Mouse (Mus musculus) liver (tissue): Measurements from ENCODE around the gene Cep104.

Source experiments
- DNase-seq: peaks from one replicate; pipeline ENCODE4 v3.0.0-alpha.2; 2020; ENCODE audit warnings: mixed read lengths

The Cep104 gene

DNA sequence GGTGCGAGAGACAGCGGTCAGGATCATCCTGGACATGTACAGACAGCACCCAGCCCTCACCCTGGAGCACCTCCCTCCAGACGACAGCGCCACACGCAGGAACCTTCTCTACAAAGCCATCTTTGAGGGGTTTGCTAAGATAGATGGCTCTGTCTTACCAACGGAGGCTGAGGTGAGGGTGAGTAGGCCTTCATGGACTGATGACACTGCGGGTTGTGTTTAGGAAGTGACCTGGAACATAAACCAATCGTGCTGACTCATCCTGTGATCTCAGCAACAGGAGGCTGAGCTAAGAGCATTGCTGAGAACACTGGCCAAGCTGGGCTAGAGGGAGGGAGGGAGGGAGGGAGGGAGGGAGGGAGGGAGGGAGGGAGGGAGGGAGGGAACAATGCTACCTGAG, 18.5 kb downstream of the Cep104 start:
- DNase-seq: no peak

DNA sequence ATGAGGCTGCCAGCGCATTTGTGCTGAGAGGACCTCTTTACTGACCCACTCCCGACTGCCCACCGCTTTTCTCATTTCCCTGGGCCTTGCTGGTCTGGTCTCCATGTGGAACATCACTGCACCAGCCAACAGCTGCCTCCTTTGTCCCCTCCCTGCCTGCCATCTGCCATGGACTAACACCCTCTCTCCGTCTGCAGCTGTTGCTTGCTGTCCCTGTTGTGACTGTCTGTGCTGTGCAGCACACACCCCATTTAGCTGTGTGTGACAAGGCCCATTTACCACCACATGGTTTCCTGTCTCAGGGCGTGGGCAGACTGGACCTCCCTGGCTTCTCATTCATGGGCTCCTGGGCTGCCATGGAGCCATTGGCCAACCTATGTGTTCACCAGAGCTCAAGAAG, 30.5 kb downstream of the Cep104 start:
- no peak for DNase-seq

- DNase-seq: no peak
Observed at GRCm38 (mm10) chr4:154006264-154006663, 31.3 kb downstream of the Cep104 start.

DNA sequence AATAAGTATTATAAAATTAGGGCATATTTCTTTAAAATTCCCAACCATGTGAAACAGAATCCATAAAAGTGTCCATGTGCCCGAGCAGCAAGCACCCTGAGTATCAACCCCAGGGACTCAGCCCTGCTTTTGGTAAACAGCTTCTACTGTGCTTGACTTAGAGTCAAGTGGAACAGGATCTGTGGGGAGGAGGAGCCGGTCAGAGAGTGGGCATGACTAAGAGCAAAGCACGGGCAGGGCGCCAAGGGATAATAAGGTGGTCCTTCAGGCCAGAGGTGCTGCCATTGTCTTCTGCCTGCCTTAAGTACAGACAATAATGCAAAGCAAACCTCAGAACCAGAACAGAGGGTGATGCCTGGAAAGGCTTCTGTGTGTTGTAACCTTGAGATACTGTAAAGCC, 32.8 kb downstream of the Cep104 start:
- DNase-seq: no peak

DNA sequence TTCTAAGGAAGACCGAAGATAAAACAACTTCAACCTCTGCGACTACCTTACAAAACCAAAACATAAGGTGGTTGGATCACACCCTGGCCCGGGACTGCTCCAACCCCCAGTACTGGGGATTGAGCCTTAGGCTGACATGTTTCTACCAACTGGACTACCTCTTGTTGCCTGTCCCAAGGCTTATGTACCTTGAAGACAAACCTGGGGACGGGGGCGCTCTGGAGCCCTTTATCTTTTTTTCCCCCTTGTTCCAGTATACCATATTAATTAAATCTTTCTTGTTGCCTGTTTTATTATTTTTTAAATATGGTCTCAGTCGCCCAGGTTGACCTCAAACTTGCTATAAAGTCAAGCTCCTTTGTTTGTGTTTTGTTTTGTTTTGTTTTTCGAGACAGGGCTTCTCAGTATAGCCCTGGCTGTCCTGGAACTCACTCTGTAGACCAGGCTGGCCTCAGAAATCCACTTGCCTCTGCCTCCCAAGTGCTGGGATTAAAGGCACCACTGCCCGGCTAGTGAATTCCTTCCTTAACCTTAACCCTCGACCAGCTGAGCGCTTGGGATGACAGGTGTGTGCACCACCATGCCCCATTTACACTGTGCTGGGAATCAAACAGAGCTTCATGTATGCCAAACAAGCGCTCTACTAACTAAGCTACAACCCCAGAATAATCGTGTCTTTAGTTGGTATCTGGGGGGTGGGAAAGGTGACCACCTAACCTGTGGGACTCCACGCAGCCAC, 36.1 kb downstream of the Cep104 start:
- DNase-seq: no peak

GRCm38 (mm10) chr4:154011646-154012089, 36.7 kb downstream of the Cep104 start, which contains the start of gene Lrrc47:
Lrrc47 (plus strand) TSS chr4:154011731.
- DNase-seq: peak; percentile 84

GRCm38 (mm10) chr4:154012132-154012882, 37.3 kb downstream of the Cep104 start:
- DNase-seq: no peak

- DNase-seq: no peak
Observed at GRCm38 (mm10) chr4:154015476-154015875, 40.5 kb downstream of the Cep104 start.

DNA sequence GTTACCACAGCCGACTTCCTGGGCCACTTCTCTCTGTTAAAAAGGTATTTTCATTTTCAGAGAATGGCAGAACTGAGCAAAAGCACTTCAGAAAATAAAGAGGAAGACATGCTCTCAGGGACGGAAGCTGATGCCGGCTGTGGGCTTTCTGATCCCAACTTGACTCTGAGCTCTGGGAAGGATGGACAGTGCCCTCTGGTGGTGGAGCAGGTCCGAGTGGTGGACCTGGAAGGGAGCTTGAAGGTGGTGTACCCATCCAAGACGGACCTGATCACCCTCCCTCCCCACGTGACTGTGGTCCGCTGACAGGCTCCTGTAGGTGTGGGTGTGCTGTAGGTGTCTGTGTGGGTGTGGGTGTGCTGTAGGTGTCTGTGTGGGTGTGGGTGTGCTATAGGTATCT, 44.6 kb downstream of the Cep104 start:
- DNase-seq: peak; percentile 75

GRCm38 (mm10) chr4:154021432-154021831, 46.4 kb downstream of the Cep104 start:
- no peak for DNase-seq

DNA sequence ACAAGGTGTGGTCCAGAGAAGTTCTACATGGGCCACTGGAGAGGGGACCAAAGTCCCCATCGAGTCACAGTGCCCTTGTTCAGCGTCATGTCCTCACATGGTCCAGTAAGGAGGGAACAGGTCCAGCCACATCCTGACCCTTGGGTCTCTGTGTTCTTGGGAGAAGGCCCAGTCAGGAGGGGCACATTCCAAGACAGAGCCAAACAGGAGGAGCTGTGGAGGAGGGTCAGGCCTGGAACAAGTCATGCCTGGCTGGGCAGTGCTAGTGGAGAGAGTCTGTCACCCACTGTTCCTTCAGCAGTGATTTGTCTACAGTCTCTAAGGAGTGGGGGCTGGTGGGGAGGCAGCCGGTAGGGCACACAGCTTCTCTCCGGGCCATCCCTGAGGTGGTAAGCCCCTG, 47.4 kb downstream of the Cep104 start:
- DNase-seq: no peak

DNA sequence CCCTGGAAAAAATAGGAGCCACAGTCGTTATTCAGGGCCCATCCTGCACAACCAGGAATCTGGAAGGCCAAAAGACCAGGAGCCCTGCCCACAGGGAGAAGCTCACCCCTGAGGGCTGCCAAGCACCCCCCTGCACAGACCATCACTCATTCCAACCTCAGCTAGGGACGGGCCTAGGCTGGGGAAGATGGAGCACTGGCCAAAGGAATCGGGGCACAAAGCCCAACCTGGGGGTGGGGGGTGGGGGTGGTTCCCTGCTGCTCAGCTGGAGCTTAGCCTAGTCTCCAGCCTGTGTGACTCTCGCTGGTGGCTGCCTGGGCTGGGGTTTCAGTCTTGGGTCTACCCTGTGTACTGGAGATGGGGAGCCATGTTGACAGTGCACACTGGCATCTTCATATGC, 47.9 kb downstream of the Cep104 start:
- DNase-seq: no peak

GRCm38 (mm10) chr4:154023754-154024601, 49.0 kb downstream of the Cep104 start:
- peak; percentile 91 for DNase-seq

- DNase-seq: peak; percentile 57
Observed at GRCm38 (mm10) chr4:154024729-154025521, 49.9 kb downstream of the Cep104 start.

GRCm38 (mm10) chr4:154025641-154026440, 50.8 kb downstream of the Cep104 start, which contains the start of gene Smim1:
Smim1 (minus strand) TSS chr4:154026230.
- DNase-seq: peak; percentile 95

DNA sequence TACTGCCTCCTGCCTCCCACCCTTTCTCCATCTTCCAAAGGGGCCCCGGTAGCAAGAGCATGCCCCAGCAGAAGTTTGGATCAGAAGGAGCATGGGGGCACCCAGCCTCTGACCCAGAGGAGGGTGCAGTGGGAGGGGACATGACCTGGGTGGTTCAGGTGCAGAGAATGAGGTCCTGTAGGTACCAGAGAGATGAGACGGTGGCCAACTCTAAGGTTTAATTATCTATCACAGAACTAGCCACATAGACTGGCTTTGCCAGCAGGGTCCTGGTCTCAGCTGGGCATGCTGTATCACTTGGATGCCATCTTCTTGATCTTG, 51.4 kb downstream of the Cep104 start:
- no peak for DNase-seq

DNA sequence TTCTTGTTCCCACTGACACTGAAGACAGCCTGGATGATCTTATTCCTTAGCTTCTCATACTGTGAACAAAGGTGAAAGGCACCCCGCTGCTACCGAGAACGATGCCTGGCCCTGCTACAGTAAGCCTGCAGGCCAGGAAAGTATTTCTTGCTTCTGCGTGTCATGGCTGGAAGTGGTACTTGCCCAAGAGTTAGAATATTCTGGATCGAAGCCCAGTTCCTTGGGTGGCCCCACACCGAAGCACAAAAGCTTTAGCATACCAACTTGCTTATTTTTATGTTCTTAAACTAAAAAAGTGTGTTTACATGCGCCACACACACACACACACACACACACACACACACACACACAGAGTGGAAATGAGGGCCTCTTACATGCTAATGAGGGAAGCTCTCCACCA, 53.1 kb downstream of the Cep104 start:
- no peak for DNase-seq

DNA sequence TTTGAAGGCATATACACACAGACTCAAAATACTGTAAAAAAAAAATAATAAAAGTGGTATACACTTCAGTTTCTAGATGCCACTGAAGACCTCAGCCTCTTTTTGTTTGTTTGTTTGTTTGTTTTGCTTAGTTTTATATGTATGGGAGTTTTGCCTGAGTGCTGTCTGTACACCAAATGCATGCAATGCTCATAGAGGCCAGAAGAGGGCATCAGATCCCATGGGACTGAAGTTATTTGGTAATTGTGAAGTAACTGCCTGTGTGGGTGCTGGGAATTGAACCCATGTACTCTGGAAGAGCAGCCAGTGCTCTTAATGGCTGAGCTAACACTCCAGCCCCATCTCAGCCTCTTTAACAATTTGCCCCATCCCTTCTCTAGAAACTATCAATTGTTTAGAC, 53.7 kb downstream of the Cep104 start:
- DNase-seq: peak; percentile 63

DNA sequence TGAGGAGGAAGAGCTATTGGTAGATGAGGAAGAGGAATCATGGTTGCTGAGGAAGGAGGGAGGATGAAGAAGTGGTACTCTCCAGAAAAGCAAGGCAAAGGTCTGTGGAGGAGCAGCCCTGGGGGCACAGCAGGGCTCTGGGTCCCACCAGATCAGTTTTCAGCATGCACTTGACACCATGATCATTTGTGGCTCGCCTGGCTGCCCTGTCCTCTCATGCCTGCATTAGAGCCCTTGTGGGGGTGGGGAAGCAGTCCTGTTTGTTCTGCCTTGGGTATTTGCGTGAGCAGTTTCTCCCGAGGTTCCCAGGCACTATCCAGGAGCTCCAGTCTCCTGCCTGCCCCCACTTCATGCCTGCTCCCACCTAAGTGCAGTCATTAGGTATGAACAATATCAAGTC, 62.1 kb downstream of the Cep104 start:
- no peak for DNase-seq

DNA sequence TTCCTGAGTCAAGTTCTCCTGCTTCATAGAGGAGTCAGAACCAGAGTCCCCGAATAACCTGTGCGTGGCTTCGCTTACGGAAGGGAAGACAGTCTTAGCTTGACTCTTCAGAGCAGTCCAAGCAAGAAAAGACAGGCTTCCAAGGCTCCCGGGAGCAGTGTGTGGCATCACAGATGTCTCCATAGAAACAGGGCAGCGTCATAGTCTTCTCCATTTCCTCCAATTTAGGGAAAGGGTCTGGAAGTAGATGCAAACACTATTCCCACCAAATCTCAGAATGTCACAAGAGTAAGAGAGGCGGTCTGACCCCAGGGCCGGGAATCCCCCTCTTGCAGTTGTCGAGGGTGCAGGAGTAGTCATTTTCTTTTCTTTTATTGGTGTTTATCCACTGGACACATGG, 67.6 kb downstream of the Cep104 start, which contains the start of gene Ccdc27:
Gene Ccdc27, minus strand, starts transcription at position 101 of the 400 bp plus-strand sequence.
- no peak for DNase-seq

- no peak for DNase-seq
Observed at GRCm38 (mm10) chr4:154045837-154046236, 70.8 kb downstream of the Cep104 start.

DNA sequence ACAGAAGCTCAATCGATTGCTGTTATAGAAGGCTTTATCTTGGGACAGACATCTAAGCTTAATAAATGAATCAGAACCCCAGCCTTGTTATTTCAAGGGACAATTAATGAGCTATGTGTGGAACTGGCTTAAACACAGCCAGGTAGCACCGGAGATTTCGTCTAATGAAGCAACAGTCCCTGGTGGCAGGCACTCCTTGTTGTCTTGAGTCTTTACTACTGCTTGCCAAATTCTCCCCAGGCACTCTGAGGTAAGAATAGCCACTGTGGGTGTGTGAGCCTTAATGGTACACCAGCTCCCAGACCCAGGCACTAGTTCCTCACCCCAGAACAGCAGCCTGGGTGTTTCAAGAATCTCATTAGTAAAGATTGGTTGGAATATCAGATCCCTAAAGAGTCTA, 76.4 kb downstream of the Cep104 start:
- no peak for DNase-seq
